Mouse (Mus musculus) cerebellum, adult 11-12 months (tissue): ENCODE results near the gene Slc4a11.
"Not testable (repeated sequence)": the region's sequence is repeated elsewhere in the genome, so short reads cannot be mapped to it uniquely, and the experiment has no call there.

ENCODE experiments used
- DNase-seq: peaks from one replicate; pipeline ENCODE4 v3.0.0; 2022

The Slc4a11 gene

DNA sequence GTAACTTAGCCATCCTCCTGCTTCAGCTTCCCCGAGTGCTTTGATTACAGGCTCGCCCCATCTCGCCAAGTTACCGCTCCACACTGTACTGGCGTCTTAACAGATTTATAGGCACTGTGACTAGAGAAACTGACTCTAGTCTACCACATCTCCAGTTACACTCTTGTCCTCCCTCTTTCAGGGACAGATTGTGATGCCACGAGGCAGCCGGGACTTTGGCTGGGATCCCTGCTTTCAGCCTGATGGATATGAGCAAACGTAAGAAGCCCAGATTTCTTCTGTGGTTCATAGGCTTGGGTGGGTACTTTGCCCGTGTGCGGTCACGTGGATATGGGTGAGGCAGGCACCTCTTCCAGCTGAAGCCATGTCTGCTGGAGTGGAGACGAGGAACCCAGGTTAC lies 18.2 kb downstream of the Slc4a11 start:
- DNase-seq, result no peak

DNA sequence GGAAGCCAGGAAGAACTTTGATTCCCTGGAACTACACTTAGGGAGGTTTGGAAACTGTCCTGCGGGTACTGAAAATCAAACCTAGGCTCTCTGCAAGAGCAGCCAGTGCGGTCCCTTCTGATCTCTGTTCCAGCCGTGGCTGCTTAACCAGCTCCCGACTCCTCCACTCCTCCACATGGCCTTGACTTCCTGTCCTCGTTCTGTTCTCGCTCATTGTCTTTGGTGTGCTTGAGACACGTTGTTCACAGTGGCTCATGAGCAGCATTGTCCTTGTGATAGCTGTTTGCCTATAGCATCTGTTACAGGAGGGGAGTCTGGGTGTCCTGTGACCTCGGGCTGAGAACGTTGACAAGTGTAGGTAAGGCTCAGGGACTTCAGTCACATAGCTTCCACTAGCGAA lies 20.1 kb downstream of the Slc4a11 start:
- no peak for DNase-seq

DNA sequence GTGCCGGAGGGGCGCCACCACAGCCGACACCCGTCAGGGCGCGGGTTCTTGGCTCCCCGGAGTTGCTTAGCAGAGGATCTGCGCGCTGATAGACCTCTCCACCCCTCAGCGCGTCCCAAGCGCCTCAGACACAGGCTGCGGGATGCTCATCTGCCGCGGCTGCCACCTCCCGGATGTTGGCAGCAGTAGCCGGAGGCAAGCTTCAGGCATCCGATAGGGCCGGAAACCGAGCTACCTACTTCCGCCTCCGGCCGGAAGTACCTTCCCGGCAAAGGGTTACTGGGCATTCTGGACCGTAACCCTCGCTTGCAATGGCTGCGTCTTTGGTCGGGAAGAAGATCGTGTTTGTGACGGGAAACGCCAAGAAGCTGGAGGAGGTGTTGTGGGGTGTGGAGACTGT lies 29.8 kb downstream of the Slc4a11 start, which contains the start of gene Itpa:
Itpa (plus strand) TSS at position 52 of the 400 bp plus-strand sequence.
- peak; percentile 90 for DNase-seq

DNA sequence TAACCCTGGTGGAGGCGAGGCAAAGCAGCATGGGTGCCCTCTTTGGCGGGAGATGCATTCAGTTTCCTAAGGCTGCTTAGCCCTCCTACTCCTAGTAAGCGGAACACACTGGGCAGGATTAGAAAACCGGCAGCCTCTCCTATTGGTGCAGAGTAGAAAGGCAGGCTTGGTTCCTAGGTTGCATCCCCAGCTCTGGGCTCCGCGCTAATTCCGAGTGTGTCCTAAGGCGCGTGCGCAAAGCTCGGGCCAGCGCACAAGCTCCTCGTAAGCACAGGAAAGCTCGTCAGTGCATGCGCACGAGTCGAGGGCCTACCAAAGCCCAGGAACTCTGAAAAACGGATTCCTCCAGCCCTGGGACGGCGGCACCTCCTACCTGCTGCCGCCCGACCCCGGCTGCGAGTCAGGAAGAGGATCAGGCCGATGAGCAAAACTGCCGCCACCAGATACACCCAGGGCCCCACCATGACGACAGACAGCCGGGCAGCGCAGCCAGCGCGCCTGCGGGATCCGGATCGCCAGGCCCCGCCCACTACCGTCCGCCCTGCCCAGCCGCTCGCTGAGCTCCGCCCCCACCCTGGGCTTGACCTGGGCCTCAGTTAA lies 33.1 kb downstream of the Slc4a11 start, which contains the start of gene Ddrgk1:
Ddrgk1 (minus strand) TSS at position 558 of the 600 bp plus-strand sequence.
- peak; percentile 96 for DNase-seq

DNA sequence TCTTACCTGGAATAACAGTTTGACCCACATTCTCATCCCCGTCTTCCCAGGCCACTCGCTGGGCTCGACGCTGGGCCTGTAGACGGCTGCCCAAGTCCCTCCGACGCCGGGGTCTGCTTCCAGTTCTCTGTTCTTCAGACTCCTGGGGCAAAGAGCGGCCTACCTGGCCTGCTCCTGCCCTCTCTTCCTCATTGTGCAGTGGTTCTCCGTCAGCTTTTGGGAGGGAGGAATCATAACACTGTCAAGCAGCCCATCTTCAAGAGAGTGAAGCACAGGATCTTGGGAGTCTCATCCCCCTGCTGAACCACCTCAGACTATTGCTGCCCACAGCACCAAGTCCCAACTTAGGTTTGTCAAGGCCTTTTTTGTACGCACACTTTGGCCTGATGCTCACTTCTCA lies 34.0 kb downstream of the Slc4a11 start:
- peak; percentile 39 for DNase-seq

DNA sequence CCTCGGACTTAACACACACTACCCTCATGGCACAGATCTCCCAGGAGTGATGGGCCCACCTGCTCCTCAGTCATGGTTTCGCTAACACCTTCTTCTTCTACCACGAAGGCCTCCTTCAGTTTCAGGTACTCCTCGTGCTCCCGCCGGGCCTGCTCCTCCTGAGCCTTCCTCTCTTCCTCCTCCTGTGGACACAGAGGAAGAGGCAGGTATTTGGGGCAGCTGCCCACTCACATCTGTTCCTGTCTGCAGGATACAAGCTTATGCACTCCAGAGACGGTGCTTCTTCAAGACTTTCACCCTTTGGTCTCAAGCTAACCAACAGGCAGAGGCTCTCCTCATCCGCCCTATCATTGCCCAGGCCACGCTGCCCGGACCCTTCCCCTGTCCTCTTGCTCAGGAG lies 38.8 kb downstream of the Slc4a11 start:
- DNase-seq, result no peak

DNA sequence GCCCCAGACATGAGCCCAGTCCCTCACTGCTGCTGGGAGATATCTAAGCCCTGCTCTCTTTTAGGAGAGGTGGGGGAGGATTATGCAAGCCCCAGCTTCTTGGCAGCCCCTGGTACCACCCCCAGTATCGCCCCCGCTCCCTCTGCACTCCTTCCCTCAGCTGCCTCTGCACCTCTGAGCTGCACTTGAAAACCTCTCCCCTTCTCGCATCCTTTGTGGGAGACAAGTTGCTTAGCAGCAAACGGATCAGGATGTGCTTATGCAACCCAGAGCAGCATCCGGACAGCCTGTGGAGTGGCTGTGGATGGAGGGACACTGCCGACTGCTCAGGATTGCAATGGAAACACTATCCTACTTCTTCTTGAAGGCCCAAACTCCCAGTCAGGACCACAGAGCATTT lies 39.8 kb downstream of the Slc4a11 start:
- DNase-seq, result no peak

DNA sequence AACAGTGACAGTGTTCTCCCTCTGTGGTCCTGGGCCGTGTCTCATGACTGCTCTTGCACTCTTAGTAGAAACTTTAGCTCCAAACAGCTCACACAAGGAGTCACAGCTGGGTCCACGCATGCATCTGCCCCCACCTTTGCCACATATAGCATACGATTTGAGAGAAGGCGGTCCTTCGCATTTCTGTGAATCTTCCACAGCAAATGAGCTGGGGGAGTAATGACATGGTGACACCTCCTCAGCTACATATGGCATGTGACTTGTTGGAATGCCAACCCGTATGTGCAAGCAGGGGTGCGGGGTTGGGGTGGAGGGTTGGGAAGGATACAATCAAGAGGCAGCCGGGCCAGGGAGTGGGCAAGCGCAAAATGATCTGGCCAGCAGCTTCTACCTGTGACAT lies 40.8 kb downstream of the Slc4a11 start:
- DNase-seq, result no peak

DNA sequence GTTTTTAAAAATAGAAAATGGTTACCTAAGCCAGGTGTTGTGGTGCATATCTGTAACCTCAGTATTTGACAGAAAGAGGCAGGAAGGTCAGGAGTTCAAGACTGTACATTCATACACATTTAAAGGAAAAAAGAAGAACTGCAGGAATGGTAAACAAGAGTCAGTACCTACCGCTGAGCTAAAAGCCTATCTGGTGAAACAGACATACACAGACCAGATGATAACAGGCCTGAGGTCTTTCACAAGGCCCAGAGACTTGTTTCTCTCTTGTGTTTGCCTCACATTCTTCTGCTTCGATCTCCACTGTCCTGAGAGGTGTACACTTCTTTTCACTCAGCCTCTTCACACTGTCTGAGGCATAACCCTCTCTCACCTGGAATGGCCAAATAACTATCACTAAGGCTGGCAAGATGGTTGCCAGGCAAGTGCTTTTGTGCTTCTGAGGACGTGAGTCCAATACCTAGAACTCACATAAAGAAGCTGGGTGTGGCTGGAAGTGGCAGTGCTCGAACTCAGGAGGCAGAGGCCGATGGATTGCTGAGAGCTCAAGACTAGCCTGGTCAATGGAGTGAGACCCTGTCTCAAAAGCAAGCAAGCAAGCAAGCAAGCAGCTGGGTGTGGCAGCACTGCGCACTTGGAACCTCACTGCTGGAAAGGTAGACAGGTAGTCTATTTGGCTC lies 41.5 kb downstream of the Slc4a11 start:
- no peak for DNase-seq

DNA sequence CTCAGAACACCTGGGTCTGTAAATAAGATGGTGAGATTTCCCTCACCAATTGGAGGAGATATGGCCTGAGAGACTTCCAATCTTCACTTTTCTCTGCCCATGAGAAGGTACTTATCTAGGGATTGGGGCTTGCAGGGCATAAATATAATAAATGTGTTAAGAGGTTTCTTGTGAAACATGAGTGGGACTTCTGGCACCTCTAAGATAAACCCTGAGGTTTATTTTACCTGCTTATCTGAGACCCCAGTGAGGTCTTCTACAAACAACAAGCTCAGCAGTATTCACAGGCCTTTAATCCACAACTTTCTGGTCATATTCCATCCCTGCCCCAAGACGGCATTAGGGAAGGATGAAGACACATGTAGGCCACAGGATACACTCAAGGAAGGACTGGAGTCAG lies 43.6 kb downstream of the Slc4a11 start:
- no peak for DNase-seq

DNA sequence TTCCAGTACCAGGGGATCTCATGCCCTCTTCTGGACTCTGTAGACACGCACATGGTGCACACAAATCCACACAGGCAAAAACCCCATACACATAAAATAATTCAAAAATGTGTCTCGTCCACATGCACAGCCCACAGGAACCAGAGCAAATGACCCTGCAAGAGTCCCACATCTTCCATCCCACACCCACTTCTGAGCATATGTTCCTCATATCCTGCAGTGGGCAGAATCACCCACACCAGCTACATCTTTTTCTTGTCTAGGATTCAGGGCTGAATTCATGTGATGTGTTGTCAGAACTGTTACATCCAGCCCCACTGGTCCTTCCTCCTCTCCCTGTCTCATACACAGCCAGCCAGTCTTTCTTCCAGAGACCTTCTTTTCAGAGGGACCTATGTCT lies 44.0 kb downstream of the Slc4a11 start:
- DNase-seq, result no peak

DNA sequence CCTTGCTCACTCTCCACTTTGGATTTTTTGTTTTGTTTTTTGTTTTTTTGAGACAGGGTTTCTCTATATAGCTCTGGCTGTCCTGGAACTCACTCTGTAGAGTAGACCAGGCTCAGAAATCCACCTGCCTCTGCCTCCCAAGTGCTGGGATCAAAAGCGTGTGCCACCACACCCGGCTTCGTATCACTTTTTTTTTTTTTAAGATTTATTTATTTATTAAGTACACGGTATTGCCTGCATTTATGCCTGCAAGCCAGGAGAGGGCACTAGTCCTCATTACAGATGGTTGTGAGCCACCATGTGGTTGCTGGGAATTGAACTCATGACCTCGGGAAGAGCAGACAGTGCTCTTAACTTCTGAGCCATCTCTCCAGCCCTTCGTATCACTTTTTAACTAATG lies 48.3 kb downstream of the Slc4a11 start:
- not testable (repeated sequence) for DNase-seq

DNA sequence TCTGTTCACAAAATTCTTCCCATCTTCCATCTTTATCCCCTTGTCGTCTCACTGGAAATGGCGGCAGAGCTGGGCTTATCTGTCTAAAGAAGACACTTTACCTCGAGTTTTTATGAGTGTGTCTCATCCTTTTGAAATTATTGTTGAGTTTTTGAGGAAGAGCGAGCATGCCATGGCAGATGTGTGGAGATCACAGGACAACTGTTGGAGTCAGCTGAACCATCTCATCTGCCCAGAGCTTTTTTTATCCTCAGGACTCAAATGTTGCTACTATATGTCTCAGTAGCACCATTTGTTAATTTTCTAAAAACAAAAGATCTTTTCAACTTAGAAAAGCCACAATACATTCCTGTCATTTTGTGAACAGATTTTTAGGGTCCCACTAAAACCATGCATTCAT lies 52.1 kb downstream of the Slc4a11 start:
- no peak for DNase-seq

DNA sequence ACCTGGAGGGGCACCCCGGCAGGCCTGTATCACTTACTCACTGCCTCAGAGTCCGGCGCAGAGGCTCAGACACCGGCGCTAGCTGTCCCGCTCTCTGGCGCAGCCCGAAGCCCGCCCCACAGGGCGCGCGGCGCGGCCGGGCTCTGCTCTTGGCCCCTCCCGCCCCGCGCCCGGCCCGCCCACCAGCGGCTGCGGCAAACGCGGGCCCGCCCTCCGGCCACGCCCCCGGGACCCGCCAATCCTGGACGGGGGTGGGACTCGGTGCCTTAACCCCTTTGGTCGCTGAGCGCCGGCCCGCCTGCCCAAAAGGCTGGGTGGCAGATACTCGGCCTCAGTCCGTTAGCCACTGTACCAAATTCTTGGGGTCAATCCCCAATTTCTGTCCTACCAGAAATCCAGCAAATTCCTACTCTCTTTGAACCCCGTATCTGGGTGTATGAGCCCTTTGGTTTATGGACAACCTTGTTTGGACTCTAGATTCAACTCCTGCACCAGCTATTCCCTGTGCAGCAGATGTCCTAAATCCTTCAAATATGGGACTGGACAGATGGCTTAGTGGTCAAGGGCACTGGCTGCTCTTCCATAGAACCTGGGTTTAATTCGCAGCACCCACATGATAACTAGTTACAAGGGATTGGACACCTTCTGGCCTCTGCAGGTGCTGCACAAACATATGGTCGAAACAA lies 54.5 kb downstream of the Slc4a11 start, which contains the start of gene Lzts3:
Lzts3 (minus strand) TSS at position 120 of the 686 bp plus-strand sequence.
- peak; percentile 94 for DNase-seq

DNA sequence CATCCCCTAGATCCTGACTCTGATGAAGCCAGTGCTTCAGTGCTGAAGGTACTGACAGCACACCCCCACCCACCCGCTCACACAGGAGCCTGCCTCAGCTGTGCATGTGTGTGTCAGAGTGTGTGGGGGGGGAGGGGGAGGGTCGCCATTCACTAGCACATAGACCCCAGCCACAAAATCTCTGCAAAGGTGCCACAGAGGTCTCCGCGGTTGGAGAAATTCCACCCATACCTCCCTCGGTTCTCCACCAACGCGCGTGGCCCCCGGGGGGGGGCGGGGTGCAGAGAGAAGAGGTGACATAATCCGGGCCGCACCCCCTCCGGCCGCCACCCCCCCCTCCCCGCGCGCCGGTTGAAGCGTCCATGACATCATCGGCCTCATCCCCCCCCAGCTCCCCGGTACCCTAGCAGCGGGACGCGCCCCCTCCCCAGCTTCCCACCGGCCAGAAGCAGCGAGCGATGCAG lies 55.1 kb downstream of the Slc4a11 start:
- DNase-seq, result peak; percentile 72

DNA sequence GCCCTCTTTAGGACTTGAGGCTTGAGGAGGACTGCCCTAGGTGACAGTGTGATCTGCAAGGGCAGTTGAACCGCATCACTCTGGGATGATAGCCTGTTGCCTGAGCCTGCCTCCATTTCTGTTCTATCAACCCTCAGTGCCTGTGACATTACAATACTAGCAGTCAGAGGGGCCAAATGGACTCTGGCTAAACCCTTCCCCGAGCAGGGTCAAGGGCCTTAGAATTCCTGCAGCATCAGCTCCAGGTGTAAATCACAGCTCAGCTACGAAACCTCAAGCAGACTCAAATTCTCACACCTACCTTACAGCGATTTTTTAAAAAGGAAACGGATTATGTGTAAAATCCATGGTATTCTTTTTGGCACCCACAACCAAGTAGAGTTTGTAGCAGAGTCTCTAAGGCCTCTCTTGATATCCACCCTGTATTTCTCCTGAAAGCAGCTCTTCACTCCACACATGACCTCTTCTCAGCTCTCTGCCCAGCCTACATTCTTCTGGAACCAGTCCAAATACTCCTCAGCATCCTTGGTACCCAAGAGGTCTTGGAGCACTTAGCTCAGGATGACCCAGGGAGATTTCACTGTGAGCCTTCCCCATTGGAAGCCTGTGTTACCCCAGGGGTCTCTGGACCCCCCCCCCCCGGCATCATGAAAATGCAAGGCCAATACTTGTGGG lies 55.8 kb downstream of the Slc4a11 start:
- DNase-seq, result no peak

DNA sequence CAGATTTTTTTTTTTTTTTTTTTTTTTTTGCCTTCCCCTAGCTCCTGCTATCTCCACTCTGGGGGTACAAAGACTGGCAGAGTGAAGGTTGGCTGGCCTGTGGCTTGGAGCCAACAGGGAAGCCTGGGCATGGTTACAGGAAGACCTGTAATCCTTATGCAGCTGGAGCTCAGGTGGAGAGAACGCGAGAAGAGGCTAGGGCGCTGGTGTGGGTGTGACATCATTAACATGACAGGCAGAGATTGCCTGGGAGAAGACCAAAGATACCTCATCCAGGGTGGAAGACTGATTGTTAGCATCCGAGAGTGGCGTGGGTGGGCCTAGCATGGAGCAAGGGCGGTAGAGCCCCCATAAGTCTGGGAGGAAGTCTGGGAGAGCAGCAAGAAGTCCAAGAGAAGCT lies 58.0 kb downstream of the Slc4a11 start:
- no peak for DNase-seq

DNA sequence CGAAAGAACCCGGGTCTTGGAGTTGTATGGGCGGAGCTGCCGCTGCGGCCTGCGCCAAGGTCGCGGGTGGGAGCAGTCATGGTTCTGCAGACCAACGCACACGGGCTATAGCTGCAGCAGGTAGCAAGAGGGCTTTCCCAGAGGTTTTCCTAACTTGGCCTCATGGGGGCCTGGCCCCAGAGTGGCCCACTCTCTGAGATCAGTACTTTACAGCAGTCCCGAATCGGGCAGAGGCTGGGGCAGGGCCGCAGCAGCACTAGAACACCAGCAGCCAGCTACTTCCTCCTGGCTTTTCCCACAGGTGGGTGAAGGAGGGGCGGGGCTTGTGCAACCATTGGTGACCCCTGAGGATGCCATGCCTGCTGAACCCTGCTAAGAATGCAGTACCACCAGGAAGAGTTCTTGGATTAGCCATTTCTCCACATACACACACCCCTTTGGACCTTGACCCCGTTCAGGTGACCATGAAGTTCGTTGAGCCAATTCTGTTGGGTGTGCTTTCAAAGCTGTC lies 59.2 kb downstream of the Slc4a11 start:
- peak; percentile 48 for DNase-seq

DNA sequence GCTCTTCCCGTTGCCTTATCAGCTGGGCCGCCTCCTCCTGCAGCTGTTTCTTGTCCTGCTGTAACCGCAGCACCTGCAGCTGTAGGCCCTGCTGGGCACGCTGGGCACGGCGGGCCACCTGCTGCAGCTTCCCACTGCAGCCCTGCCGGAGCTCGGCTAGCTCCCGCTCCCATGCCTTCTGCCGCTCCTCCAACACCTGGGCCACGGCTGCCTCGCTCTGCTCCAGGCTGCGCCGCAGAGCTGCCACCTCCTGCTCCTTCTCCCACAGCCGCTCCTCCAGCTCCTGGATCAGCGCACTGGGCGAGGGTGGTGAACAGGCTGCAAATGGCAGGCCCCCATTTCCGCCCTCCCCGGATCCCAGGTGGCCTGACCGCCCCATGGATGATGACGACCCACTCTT lies 61.5 kb downstream of the Slc4a11 start:
- peak; percentile 66 for DNase-seq

DNA sequence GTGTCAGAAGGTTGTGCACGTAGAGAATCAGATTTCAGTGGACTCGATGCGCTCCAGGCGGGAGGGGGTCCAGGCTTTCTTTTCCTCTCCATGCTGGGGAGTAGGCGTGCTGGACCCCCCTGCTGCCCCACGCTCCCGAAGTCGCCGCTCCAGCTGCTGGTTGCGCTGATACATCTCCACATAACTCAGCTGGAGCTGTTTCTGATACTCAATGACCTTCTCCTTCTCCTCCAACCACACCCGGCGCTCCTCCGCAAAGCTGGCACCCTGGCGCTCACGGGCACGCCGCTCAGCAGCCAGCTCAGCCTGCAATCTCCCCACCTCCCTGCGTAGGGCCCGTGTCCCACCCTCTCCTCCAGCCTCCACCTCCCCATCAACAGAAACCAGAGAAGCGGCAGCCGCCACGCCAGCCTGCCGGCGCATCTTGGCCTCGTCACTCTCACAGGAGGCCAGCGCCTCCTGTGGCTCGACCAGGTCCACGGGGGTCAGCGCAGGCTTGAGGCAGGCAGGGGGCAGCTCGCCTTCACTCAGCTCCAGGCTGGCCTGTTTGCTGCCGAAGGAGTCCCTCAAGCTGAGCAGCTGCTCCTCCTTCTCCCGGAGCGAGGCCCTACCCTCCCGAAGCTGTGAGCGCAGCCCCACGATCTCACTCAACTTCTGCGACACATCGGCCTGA lies 62.4 kb downstream of the Slc4a11 start:
- DNase-seq, result peak; percentile 66
